Mouse (Mus musculus) cerebral cortex, adult 2 months (tissue): Measurements from ENCODE around the gene Gpr152.

Source experiments
- WGBS: fragments of 180-500 bp; shearing (Covaris S2); methylation state at CpG from one replicate; pipeline ENCODE4 v1.1.7; 2018; 5-methylcytosine and 5-hydroxymethylcytosine counted together

Gene Gpr152

GRCm38 (mm10) chr19:4171393-4172290 is 32.1 kb downstream of the Gpr152 start:
- 64% methylated on average over 13 of the region's 13 CpGs for WGBS

GRCm38 (mm10) chr19:4172925-4173324 is 33.3 kb downstream of the Gpr152 start:
- WGBS = 74% methylated on average over 11 of the region's 11 CpGs

DNA sequence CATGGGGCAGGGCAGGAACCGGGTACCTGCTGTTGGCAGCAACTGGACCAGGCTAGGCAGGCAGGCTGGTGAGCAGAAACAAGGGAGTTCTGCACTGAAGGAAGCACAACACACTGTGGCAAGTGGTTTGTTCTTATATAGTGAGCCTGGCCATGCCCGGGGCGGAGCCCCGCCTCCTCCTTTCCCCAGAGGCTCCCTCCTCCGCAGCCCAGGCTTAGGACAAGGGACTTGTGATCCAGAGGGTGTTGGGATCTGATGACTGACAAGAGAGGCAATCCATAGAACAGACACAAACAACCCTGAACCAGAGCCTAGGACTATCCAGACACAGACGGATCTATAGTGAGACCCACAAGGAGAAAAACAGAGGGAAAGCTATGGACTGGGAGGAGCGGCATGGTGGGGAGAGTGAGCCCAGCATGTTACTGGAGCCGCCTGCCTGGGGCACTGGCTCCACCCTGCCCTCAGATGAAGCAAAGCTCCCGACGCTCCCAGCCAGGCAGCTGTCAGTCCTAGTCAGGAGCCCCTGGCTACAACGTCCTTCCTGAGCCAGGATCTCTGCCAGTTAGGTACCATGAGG is 35.9 kb downstream of the Gpr152 start, which contains the start of gene Carns1:
Gene Carns1, minus strand, starts transcription at position 112 of the 580 bp plus-strand sequence.
- WGBS = 18% methylated on average over 11 of the region's 11 CpGs

DNA sequence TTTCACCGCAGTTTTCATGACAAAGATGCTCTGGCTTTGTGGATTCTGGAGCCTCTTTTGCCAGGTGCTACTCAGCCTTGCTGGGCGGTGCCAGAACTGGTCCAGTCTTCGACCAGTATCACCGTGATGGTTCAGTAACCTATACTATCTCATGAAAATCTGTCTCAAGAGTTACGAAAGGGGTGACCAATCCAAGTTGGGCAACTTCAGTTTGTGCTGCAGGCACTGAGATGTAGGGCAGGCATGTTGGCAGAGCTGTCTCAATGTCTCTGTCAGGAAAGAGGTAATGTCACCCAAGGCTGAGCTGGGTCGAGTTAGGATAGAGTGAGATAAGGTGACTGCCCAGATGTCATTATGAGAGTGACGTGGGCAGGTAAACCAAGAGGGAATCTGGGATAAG is 40.8 kb downstream of the Gpr152 start:
- WGBS = 92% methylated on average over 7 of the region's 7 CpGs

- WGBS = 40% methylated on average over 3 of the region's 3 CpGs
These were observed 42.3 kb downstream of the Gpr152 start for GRCm38 (mm10) chr19:4181892-4182291.

GRCm38 (mm10) chr19:4183689-4184088 is 44.1 kb downstream of the Gpr152 start:
- 63% methylated on average over 2 of the region's 2 CpGs for WGBS

DNA sequence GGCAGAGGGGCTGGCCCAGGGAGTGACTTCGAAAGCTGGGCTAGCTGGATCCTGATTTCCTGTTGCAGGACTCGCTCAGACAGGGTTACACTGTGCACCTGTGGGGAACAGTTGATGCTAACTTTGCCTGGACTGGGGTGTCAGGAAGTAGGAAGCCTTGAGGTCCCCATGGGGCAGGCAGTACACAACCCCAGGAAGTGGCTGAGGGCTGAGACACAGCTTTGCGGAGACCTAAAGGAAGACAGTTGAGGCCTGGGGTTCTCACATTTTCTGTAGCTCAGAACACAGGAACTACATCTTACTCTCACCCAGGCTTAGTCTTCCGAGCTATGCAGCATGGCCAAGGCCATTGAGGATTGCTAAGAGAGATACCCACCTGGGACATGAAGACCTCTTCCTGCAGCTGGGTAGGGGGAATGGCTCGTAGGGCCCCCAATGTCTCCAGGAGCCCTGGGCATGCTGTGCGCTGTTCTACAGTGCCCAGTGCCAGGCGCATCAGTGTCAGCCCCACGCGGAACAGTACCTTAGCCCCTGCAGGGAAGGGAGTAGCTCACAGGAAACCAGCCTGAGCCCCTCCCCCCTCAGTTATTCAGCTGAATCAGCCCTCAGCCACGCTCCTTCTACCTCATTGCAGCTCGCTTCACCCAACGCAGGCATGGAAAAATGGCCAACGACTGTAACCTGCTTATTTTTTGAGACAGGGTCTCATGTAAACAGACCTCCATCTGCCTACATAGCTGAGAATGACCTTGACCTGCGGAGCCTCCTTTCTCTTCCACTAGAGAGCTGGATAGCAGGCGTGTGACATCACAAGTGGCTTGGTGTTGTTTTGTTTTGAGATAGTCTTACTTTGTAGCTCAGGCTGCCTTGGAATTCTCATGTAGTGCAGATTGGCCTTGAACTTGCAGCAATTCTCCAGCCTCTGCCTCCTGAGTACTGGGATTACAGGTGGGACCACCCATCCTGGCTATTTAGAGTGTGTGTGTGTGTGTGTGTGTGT is 45.7 kb downstream of the Gpr152 start:
- 73% methylated on average over 15 of the region's 15 CpGs for WGBS

GRCm38 (mm10) chr19:4187303-4187702 is 47.7 kb downstream of the Gpr152 start:
- WGBS = 82% methylated on average over 3 of the region's 3 CpGs

DNA sequence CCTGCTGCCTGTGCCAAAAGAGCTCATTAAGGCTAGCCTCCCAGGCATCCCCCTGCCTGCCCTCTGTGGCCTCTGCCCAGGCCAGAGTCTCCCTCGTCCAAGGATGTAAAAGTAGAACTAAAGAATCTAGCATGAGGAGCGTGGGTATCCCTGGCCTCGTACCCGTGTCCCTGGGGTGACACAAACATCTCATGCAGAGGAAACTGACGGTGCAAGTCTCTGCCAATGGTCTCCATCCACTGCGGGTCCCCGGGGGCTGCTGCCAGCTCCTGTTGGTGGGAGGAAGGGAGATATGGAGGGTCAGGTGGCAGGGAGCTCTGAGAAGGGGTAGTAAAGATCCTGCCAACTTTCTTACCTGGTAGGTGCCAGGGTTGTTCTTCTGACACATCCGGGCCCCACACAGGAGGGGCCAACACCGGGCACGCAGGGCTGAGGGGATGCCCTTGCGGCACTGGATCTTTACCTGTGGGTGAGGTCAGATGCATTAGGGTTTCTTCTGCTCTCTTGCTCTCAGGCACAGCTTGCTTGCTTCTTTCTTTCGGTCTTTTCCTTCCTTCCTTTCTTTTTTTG is 49.5 kb downstream of the Gpr152 start:
- WGBS = 92% methylated on average over 12 of the region's 12 CpGs

DNA sequence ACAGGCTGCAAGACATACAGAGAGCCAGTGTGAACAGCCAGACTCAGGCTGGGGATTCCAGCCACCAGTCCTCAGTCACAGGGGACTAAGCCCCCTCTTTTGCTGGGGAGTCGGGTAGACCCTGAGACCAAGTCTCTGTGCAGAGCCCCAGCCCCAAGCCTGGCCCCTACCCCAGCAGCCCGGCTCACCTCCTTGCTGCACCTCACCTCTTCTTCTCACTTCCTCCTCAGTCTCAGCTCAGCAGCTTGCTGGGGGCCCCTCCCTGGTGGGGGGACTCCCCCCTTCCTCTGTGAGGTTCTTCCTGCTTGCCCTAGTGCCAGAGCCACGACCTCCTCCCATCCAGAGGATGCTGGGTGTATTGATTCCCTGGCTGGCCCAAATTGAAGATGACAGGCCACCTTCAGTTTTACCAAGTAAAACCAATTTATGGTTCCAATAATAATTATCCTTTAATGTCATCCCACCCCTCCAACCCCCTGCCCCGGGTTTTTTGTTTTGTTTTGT is 51.3 kb downstream of the Gpr152 start, which contains the start of gene Tbc1d10c:
Gene Tbc1d10c, minus strand, starts transcription at position 454 of the 504 bp plus-strand sequence.
- 65% methylated on average over 4 of the region's 4 CpGs for WGBS

DNA sequence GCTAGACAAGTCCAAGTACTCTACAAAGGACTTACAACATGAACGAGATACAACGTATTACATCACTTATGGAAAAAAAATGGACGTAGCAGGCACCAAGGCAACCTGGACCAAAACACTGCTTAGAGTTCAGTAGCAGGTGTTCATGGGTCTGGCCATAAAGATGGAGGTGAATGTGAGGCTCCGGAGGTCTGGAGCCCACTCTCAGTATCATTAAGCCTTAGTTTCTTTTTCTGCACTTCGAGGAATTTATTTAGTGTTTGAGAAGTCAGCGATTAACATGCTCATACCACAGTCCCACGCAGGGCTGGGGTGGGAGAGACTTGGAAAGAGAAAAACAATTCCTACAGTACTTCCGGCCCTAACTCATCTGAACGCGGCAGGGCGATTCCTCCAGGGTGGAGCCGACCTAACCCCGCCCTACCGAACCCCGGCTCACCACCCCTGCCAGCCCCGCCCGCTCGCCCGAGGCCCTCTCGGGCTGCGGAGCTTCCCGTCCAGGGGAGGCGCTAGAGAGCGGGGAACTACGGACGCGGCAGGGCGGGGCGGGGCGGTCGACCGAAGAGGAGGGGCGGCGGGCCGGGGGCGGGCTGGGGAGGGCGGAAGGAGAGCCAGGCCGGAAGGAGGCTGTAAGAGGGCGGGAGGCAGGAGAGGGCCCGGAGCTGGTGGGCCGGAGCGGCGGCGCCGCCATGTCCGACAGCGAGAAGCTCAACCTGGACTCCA is 52.1 kb downstream of the Gpr152 start, which contains the start of gene Ppp1ca:
Gene Ppp1ca, plus strand, starts transcription at position 538 of the 723 bp plus-strand sequence.
- 2% methylated on average over 47 of the region's 47 CpGs for WGBS

- WGBS = under 1% methylated on average over 51 of the region's 52 CpGs
These were observed 52.8 kb downstream of the Gpr152 start for GRCm38 (mm10) chr19:4192251-4192985.

- 32% methylated on average over 6 of the region's 6 CpGs for WGBS
These were observed 53.5 kb downstream of the Gpr152 start for GRCm38 (mm10) chr19:4193129-4193528.

DNA sequence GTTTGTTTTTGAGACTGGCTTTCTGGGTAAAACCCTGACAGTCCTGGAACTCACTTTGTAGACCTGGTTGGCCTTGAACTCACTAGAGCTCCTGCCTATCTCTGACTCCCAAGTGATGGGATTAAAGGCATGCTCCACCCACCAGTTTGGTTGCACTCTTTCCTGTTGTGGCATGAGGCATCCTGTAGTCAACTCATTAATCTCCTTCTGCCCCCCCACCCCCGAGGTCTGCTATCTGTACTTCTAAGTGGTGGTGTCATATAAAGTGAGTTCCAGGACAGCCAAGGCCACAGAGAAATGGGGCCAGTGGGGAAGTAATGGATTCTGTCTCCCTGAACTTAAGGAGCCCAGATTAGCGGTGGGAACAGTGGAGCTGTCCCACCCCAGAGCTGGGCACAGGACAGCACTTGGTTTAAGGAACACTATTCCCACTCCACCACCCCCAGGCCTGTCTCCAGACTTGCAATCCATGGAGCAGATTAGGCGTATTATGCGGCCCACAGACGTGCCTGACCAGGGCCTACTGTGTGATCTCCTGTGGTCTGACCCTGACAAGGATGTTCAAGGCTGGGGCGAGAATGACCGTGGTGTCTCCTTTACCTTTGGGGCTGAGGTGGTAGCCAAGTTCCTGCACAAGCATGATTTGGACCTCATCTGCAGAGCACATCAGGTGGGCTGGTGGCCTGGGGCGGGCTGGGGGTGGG is 54.6 kb downstream of the Gpr152 start:
- 85% methylated on average over 8 of the region's 8 CpGs for WGBS

- 67% methylated on average over 12 of the region's 12 CpGs for WGBS
These were observed 55.4 kb downstream of the Gpr152 start for GRCm38 (mm10) chr19:4194776-4195650.
